Mouse (Mus musculus): ENCODE data around the gene Manf.

The Manf gene

DNA sequence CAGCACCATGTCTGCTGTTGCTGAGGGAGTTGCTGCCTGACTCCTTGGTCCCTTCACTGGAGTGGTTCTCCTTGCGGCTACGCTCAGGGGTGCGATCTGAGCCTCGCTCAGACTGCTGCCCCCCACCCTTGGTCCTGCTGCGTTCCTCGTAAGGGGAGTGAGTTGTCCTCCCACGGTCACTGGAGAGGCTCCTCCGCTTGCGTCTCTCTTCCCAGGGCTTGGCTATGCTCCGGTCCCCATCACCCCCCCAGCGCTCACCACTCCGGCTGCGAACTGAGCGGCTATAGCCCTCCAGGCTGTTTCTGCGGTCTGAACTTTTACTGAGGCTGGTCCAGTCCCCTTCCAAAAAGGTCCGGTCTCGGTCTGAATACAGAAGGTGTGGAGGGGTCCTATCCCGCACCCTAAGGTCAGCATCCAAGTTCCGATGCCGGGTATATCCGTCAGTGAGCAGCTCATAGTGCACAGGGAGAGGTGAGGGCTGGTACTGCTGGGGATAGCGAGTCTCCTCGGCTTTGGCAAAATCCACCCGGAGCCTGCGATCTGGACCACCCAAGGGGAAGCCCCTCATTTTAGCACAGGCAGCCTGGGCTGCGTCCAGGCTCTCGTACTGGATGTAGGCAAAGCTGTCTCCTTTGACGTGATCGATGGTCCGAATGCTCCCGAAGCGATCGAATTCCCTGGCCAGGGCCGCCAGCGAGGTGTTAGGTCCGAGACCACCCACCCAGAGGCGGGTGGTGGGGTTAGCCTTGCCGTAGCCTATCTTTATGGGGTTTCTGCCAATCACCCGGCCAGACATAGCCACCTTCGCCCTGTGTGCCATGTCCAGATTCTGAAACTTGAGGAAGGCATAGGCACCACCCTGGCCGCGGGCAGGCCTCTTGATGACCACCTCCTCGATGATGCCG is 6.5 kb downstream of the Manf start:
- no peak for DNase-seq (ENCODE audit: low read depth in 1 of 2, low spot score in 2 of 2)

DNA sequence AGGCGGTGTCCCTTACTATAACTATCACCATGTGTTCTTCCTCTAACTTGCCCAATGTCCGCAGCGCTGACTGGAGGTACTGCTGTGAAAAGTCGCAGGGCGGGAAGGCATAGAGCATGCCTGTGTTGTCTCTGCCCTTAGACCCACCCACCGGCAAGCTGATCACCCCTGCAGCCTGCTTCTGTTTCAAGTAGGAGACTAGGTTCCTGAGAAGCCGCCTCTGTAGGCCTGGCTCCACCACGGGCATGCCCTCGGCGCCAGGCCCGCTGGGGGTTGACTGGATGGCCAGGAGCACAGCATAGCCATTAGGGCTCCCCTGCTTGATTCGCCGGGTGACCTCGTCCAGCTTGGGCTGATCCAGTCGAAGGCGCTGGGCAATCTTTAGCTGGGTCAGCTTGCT is 7.5 kb downstream of the Manf start:
- DNase-seq (ENCODE audit: low read depth in 1 of 2, low spot score in 2 of 2), result no peak

DNA sequence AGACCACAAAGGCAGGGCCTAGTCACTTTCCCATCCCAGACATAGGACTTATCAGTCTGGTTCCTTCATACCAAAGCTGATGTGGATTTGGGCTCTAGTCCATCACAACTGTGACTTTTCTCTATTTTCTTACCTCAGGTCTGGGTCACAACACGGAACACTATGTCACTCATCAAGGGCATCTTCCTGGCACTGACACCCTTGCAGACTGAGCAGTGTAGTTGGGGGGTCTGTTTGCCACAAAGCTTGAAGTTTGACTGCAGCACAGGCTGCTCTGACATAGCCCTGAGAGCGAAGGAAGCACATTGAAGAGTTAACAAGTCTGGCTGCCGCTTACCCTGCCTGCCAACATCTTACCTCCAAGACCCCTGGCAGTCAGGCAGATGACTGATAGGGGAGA is 8.7 kb downstream of the Manf start:
- DNase-seq (ENCODE audit: low read depth in 1 of 2, low spot score in 2 of 2), result no peak

DNA sequence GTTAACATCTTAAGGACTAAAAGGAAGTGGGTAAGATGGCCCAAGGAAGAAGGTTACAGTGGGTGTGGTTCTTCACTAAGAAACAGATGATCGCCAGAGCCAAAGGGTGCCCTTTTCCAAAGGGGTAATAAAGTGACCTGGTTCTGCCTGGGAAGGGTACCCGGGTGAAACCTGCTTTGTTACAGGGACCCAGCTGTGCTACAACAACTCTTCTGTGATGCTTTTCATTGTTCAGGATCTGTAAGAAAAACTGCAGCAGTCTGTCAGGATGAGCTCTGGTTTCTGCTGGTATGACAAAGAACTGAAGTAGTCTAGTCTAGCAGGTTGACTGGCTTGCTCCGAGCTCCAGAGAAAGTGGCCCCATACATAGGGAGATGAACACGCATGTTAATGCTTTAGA is 9.6 kb downstream of the Manf start:
- DNase-seq (ENCODE audit: low read depth in 1 of 2, low spot score in 2 of 2), result no peak

DNA sequence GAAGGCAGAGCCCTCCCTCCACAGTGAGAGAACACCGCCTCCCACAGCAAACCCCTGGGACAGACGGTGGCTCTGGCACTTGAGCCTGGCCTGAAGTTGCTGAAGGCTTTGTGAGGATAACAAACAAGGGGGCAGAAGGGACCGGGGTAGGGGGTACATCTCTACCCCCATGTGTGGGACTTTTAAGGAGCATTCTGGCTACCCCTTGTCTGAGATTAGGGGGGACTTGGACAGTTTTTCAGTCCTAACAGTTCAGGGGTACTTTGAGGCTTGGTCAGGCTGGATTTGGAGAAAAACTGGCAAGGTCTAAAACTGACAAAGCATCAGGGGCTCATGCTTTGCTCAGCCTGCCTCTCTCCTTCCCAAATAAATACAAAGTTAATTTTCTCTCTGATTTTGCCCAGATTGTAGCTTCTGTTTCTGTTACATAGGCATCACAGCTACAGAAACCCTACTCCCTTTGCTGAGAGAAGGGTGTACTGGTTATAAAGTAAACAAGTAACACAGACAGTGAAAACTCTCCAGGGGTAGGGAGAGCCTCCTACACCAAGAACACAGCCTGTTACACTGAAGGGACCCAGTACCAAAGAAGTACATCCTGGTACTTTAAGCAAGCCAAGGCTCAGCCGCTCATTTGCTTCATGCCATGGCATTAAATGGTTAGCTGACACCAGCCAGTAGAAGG is 10.6 kb downstream of the Manf start:
- DNase-seq (ENCODE audit: low read depth in 1 of 2, low spot score in 2 of 2), result no peak

DNA sequence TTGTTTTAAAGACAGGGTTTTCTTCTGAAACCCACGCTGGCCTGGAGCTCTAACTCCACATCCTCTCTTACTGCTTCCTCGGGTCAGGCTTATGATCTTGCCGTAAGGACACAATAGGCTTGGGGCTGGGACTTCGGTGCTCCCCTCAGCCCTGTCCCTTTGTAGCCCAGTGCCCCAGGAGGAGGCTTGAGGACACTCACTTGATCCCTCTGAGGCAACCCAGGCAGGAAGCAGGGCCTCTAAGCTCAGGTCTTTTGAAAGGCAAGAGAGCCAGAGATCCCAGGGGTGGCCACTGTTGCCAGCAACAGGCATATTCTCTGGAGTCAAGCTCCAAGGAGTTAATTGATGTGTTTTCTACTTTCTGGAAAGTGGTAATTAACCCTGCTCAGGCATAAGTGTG is 12.3 kb downstream of the Manf start:
- DNase-seq (ENCODE audit: low read depth in 1 of 2, low spot score in 2 of 2), result no peak

DNA sequence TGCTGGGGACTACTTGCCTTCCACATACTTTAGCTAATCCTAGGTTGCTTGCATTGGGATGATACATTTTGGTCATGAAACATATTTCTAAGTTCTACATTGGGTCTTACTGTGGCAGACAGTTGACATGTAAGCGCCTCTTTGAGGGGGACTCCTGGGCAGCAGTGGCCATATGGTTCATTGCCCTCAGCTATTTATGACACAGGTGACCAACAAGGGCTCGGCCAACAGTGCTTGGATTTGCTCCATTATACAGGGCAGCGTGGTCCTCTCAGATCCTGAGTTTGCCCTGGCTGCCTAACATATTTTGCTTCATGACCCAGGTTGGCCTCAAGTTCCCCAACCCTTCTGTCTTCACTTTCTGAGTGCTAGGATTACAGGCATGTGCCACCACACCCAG is 15.1 kb downstream of the Manf start:
- DNase-seq (ENCODE audit: low read depth in 1 of 2, low spot score in 2 of 2), result no peak

DNA sequence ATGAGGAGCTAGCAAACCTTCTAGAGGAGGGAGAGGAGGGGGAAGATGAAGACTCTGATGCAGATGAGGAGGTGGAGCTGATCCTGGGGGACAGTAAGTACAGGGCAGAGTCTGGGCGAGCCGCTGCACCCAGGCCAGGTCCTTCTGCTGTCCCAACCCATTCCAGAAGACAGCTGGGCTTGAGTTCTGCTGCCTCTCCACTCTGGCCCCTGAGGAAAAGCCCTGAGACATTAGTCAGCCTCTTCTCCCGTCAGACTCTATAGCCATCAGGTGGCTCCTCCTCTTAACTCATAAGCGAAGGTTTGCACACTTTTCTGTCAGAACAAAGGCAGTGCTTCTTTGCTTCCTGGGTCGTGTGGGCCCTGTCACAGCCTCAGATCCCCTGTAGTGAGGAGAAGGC is 17.6 kb downstream of the Manf start:
- DNase-seq (ENCODE audit: low read depth in 1 of 2, low spot score in 2 of 2), result no peak

DNA sequence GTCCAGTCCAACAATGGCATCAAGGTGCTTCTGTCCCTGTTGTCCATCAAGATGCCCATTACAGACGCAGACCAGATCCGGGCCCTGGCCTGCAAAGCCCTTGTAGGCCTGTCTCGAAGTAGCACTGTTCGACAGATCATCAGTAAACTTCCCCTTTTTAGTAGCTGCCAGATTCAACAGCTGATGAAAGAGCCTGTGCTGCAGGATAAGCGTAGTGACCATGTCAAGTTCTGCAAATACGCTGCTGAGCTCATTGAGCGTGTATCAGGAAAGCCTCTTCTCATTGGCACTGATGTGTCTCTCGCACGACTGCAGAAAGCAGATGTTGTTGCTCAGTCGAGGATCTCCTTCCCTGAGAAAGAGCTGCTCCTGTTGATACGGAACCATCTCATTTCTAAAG is 33.7 kb downstream of the Manf start:
- no peak for DNase-seq (ENCODE audit: low read depth in 1 of 2, low spot score in 2 of 2)

DNA sequence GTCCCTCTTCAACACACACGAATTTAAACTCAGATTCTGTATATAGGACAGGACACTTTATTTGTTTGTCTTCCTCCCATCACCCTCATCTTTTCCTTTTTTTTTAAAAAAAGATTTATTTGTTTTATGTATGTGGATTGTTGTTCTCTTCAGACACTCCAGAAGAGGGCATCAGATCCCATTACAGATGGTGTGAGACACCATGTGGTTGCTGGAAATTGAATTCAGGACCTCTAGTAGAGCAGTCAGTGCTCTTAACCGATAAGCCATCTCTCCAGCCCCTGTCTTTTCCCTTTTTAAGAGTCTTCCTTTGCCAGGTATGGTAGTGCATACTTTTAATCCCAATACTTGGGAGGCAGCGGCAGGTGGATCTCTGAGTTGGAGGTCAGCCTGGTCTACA is 35.1 kb downstream of the Manf start:
- no peak for DNase-seq (ENCODE audit: low read depth in 1 of 2, low spot score in 2 of 2)

DNA sequence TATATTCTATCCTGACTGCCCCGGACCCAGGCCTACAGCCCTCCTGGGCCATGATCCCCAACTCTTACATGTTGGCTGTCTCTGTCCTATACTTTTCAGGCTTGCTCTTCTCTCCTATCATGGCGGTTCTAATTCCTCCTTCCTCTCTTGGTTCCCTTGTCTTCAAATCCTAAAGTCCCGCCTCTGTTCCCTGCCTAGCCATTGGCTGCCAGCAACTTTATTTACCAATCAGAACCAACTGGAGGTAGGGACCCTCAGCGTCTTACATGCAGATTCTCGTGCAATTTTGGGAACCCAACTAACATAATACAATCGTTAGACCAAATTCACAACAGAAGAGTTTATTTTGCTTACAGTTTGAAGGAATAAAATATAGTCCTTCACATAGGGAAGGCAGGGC is 49.0 kb downstream of the Manf start:
- no peak for DNase-seq (ENCODE audit: low read depth in 1 of 2, low spot score in 2 of 2)

DNA sequence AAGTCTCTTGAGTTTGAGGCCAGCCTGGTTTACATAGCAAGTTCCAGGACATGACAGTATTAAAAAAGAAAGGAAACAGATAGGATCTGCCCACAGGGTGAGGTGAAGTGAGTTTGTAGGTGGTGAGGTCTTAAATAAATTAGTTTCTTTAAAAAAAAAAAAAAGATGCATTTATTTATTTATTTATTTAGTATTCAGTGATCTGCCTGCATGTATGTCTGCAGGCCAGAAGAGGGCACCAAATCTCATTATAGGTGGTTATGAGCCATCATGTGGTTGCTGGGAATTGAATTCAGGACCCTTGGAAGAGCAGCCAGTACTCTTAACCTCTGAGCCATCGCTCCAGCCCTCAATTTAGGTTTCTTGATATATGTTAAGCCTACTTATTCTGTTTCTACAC is 51.2 kb downstream of the Manf start:
- no peak for DNase-seq (ENCODE audit: low read depth in 1 of 2, low spot score in 2 of 2)

DNA sequence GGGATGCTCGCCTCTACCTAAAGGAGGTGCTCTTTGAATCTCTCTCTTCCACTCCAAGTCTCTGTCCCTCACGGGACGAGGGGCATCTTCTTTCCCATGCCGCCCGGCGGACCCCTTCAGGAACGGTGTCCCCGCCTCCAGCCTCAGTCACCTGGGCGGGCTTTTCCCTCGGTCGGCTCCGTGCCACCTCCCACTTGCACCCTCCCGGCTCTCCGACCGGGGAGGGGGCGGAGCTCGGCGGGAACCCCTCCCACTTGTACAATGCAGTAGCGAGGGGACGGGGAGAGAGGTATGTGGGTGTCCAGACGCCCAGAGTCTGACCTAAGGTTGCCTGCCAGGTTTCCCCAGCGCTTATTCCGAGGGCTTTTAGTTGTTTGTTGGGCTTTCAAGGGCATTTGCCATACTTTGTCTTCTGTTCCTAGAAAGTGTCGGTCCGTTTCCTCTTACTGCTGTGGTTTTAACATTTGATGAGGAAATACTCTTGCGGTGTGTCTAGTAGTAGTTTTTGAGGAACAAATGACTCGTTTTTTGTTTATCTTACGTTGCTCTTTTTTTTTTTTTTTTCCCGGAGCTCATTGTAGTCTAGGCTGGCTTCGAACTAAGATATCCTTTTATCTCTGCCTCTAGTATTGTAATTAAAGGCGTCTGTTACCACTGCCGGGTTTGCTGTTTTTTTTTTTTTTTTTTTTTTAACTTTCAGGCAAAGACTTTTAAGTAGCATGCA is 69.2 kb downstream of the Manf start:
- DNase-seq (ENCODE audit: low read depth in 1 of 2, low spot score in 2 of 2), result peak; percentile 33 to 51

DNA sequence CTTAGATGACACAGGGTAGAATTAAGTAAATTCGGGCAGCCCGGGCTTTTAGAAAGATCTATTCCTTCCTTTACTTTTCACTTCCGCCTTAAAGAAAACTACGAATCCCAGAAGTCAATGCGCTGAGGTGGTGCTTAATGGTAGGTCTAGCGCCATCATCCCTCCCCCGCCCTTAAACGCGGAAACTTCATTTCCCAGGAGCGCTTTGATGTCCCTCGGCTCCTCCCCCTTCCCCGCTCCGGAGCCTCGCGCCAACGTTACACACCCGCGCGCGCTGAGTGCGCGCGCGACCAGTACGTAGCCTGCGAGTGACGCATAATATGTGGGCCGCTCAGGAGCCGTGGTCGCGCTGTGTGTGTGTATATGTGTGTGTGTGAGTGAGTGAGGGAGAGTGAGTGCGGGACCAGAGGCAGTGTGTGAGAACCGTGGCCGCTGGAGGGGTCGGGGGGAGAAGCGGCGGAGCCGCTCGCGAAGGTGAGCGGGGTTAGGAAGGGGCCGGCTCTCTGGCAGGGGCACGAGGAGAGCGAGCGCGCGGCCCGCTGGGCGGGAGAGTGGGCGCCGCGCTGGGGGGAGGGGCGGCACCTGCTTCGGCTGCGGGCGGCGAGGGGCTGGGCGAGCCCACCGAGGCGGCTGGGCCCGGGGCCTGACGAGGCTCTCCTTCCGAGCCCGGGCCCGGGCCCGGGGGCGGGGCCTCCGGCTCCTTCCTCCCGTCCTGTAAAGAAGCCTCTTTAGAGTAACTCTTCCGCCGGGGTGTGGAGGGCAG is 70.0 kb downstream of the Manf start, which contains the start of gene Dcaf1:
Gene Dcaf1, plus strand, starts transcription at position 257 of the 763 bp plus-strand sequence.
- DNase-seq (ENCODE audit: low read depth in 1 of 2, low spot score in 2 of 2), result peak; percentile 78 to 81

DNA sequence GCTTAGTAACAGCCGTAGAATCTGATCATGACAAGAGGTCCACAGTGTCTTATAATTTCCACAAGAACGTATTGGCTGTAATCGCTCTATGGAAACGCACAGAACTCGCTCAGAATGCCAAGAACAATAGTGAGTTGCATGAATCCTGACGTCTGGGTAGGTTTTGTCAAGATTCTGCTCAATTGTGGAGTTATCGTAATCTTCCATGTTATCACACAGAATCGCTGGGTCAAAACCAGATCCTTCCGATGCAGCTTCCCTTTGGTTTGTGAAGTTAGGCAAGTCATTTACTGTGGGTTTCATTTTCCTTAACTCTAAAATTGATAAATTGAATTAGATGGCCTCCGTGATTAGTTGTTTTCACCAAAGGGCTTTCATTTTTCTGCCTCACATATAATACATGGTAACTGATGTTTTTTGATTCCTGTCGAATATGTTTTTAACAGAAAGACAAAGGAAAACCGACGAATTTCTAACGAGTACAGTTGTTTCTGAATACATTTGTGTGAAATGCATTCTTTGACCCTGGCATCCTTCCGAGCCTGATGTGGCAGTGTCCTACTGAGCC is 70.6 kb downstream of the Manf start:
- DNase-seq (ENCODE audit: low read depth in 1 of 2, low spot score in 2 of 2), result no peak

DNA sequence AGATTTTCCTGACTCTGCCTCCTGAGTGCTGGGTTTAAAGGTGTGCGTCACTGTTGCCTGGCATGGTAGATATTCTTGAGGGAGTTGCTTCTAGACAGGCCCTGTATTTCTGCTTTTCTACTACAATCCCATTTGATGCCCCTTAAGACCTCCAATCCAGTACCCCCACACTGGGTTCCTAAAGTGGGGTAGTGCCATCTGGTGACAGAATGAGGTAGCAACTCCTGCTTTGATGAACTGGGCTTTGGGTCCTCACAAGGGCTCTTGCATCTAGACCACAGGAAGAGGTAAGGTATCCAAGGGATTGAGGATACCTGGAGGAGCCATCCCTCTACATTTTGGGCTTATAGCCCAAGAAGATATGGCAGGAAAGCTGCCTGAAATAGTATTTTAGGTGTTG is 72.6 kb downstream of the Manf start:
- no peak for DNase-seq (ENCODE audit: low read depth in 1 of 2, low spot score in 2 of 2)

DNA sequence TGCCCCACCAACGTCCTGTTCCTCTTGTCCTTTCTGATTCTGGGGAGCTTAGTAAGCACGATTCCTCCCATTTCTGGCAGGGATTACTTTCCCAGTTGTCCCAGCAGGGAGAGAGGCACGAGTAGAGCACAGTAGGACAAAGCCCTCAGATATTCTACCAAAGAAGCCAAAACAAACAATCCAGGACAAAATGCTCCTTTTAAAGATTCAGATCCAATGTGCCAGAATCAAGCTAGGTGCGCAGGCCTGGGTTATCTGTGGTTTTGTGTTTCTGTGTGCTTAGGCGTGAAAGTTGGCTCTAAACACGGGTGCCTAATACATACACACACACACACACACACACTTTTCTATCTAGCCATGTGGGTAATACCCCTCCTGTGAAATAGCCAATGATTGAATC is 73.6 kb downstream of the Manf start:
- no peak for DNase-seq (ENCODE audit: low read depth in 1 of 2, low spot score in 2 of 2)

DNA sequence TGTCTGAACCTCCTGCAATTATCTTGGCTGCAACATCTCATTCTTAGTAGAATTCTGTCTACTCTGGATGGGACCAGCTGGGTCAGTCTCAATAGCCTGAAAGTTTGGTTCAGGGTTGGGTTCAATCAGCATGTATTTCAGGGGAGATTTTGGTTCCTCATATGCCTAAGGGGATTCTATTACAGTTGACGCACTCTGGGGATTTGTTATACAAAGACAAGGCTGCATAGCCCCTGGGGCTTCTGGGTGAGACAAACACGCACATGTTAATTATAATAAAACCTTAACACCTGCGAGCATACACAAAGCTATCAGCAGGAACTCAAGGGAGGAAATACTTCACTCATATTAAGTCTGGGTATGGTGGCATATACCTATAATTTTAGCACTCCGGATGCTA is 85.3 kb downstream of the Manf start:
- no peak for DNase-seq (ENCODE audit: low read depth in 1 of 2, low spot score in 2 of 2)

DNA sequence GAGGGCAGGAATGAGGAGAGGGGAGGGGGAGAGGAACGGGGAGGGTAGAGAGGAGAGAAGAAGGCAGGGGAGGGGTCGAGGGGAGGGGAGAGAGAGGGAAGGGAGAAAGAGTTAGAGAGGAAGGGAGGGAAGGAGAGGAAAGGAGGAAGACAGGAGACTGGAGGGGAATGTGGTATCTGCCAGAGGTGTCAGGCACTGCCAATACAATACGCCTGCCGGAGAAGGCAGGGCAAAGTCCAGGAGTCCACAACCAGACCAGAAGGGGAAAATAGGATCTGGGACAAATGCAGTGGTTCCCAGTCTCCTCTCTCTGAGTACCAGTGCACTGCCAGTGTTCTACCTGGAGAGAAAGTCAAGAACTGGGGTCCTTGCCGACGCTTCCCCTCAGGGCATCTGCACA is 100.9 kb downstream of the Manf start:
- DNase-seq (ENCODE audit: low read depth in 1 of 2, low spot score in 2 of 2), result no peak

DNA sequence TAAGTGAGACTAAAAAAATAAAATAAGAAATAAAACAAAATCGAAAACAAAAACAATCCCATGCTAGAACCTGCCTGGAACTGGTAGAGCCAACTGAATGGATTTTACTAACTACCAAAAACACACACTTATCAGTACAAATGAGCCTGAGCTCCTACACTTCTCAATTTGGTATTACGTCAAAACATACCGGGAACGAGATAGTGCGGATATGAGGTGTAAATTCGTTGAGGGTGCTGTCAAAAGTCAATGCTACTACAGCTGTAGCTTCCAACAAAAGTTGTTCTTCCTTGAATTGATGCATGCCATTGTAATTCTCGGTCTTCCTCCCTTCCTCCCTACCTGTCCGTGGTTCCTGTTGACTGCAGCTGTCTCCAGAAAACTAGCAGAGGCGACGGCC is 102.4 kb downstream of the Manf start:
- DNase-seq (ENCODE audit: low read depth in 1 of 2, low spot score in 2 of 2), result no peak

DNA sequence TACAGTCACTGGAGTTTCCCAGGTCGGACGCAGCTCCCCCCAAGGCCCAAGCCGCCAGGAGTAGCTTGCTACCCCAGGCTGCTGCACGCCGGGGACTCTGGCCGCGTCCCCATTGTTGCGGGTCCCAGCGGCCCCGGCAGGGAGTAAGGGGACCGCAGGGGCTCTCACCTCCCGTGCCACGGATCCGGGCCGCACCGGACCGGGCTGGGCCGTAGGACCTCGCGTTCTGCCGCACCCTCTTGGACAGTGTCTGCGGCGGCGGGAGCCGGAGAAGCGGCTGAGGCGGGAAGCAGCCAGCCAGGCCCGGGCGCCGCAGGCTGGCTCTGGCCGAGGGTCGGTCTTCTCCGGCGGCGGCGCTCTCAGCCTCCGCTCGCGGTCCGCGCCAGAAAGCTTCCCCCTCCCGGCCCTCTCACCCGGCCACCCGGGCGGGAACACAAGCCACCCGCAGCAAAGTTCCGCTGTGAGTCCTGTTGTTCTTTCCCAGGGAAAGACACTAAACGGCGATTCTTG is 102.9 kb downstream of the Manf start, which contains the start of gene Rad54l2:
Gene Rad54l2, minus strand, starts transcription at position 383 of the 510 bp plus-strand sequence.
- DNase-seq (ENCODE audit: low read depth in 1 of 2, low spot score in 2 of 2), result peak; percentile 36 to 58

Measured in monocyte, adult 2 months (primary cell).